Mouse (Mus musculus): Measurements from ENCODE around the gene Esrrg.

The Esrrg gene

GRCm38 (mm10) chr1:188080261-188080875 lies 471.8 kb downstream of the Esrrg start:
- DNase-seq (ENCODE audit: low spot score) = no peak

DNA sequence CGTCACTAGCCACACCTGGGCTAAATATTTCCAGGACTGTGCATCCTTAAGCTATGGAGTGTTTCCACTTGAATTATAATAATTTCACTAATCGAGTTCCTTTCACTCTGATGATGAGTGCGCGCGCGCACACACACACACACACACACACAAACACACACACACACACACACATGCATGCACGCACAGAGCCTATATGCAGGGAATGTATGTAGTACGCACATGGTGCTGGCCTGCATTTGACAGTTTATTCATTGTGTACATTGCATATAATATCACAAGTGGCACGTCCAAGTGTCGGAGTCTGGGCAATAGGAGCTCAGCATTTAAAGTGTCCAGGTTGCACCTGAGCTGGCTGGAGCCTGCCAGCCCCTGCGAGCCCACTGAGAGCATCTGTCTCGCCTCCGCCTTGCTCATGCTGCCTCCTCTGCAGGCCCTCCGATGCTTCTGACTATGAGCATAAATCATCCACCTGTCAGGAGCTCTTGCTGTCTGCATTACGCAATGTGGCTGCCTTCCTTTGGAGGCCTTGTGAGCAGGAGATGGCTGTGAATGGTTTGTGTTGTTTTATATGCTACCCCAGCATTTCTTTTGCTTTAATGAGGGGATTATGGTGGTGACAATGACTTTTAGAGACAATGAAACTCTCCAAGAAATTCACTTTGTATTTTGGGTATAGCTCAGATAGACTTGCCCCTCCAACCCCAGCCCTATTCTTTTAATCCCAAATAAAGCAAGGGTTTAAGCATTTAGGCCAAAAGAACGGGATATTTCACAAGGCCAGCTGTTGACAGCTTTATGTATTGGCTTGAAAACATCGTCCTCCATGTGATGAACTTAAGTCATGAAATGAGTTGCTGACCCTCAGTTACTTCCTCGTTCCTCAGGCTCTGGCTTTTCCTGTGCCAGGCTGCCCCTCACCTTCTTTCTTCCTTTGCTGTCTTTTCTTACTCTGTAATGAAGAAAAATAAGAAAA lies 474.4 kb downstream of the Esrrg start:
- DNase-seq (ENCODE audit: low spot score) = no peak

- no peak for DNase-seq (ENCODE audit: low spot score)
Observed at GRCm38 (mm10) chr1:188085116-188085879, 476.7 kb downstream of the Esrrg start.

- DNase-seq (ENCODE audit: low spot score) = no peak
Observed at GRCm38 (mm10) chr1:188093724-188094123, 485.1 kb downstream of the Esrrg start.

DNA sequence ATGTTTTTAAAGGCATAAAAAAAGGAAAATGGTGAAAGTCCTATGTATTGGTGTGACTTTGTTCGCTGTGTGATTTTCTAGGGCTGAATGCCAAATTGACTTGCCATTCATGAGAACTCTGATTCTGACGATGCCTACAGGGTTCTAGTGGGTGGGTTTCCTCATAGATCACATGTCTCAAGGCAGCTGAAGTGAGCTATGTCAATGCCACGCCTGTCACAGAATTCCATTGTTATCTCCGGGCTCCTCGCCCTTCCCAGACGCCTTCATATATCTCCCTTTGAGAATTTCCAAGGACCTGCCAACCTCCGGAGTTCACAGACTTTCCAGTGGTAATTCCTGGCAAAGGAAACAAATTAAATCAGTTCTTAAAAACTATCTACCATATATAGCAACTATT lies 493.2 kb downstream of the Esrrg start:
- no peak for DNase-seq (ENCODE audit: low spot score)

GRCm38 (mm10) chr1:188103179-188103578 lies 494.6 kb downstream of the Esrrg start:
- DNase-seq (ENCODE audit: low spot score) = no peak

DNA sequence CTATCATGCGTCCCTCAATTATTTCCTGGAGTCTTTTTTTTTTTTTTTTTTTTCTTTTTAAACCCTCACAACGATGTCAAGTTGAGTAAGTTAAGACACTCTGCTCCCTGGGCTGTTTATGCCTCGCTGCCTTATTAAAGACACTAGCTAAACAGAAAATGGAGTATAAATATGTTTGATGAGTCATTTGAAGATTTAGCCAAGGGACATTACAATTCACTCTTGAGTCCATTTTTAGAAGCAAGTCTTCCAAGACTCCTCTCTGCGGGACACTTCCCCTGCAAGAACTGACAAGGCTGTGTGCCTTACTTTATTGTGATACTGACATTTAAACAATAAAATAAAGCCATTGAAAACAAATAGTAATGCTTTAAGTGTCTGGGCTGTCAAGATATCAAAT lies 496.9 kb downstream of the Esrrg start:
- DNase-seq (ENCODE audit: low spot score) = no peak

DNA sequence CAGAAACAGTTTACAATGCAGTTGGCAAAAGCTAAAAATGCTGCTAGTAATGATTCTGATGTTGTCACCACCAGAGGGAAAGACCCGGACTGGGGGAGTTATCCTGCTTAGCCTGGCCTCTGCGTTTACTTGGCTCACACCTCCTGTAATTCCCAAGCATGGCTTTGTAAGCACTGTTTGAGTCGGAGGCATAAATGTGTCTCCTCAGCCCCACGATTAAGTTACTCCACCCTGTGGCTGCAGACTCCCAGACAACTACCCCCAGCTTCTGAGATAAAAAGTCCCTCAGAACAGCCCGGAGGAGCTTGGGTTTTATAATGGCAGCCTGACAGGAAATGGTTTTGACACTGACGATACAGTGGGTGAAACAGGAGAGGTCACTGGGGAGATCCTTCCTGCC lies 499.4 kb downstream of the Esrrg start:
- DNase-seq (ENCODE audit: low spot score) = peak; percentile 1

GRCm38 (mm10) chr1:188111552-188111951 lies 503.0 kb downstream of the Esrrg start:
- no peak for DNase-seq (ENCODE audit: low spot score)

- DNase-seq (ENCODE audit: low spot score) = no peak
Observed at GRCm38 (mm10) chr1:188113240-188113639, 504.6 kb downstream of the Esrrg start.

GRCm38 (mm10) chr1:188118125-188118524 lies 509.5 kb downstream of the Esrrg start:
- peak; percentile 73 for DNase-seq (ENCODE audit: low spot score)

DNA sequence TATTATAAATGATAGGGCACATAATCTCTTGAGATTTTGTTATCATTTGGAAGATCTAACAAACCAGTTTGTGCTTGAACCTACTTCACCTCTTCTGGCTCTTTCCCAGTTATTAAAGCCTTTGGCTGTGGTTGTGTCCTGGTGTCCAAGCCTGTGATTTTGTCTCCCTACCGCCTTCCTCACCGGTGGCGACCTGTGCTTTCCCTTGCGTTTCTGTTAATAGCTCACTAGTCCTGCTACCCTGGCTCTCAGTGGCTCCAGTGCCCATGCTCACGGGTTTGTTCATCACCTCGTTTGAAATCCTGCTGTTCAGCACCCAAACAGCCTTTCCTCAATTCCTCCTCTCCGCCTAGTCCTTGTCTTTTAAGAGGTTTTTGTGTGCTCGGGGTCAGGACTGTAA lies 511.2 kb downstream of the Esrrg start:
- DNase-seq (ENCODE audit: low spot score) = no peak

DNA sequence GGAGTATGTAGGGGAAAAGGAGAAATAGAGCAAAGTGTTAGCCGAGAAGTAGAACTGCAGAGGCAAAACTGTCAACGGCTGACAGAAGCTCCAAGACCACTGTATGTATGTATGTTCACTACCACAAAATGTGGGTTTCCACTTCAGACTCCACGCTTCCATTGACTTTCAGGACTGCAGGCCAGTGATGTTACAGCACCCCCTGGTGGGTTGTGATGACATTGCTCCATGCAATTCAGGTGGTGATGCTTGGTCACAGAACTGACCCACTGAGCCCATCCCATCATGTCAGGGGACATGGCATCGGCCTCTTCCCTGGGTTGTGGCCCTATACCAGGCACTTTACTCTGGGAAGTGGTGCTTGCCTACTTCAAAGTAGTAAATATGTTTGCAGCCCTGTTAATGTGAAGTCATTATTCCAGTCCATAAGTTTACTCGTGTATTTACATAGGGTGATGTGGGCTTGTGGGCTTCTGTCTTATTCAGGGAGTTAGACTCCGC lies 517.0 kb downstream of the Esrrg start:
- DNase-seq (ENCODE audit: low spot score) = no peak

DNA sequence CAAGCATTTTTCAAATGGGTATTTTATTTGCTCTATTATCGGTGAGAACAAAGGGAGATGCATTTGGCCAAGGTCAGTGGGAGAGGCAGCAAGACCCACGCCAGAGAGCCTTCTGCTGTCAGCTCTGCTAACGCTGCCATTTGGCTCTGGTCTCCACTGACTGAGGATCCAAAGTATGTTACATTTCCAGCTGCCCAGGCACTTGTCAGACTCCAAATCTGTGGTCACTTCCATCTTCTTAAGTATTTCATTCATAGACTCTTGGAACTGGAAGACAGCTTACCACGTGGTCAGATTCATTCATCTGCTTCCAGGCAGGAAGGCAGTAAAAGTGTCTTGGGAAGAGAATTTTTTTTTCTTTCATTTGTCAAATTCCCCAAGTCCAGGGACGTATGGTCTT lies 527.5 kb downstream of the Esrrg start:
- no peak for DNase-seq (ENCODE audit: low spot score)

DNA sequence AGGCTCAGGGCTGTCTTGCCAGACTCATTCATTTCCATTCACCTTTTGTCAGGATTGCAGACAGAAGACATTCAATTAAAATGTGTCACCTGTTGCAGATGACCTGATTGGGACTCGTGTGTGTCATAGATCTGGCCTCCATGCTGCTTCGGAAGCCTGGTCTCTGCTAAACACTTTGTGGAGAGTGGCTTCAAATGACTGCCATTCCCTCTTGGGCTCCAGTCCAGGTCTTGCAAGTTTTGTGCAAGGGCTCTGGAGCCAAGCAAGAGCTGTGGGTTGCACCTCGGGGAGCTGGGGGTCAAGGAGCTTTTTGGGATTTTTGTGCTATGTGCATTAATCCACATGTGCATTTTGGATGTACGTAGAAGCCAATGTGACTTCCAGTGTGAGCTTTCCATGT lies 530.9 kb downstream of the Esrrg start:
- DNase-seq (ENCODE audit: low spot score) = no peak

DNA sequence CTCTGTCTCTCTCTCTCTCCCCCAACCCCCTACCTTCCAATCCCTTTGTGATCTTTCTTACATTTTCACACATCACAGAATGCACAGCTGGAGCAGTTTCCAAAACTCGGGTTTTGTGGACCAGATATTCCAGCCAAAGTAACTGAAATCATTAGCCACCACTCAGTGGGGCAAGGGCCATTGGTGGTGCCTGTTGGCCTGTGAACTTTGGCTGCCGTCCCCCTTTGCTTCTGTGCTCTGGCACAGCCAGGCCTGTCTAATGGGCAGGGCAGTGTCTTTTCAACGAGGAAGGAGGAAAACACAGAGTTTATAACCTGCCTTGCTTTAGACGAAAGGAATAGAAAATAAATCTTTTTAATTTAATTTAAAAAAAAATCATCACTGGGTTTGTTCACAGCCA lies 531.6 kb downstream of the Esrrg start:
- DNase-seq (ENCODE audit: low spot score) = no peak

GRCm38 (mm10) chr1:188147381-188148156 lies 539.0 kb downstream of the Esrrg start:
- no peak for DNase-seq (ENCODE audit: low spot score)

GRCm38 (mm10) chr1:188151066-188151465 lies 542.5 kb downstream of the Esrrg start:
- no peak for DNase-seq (ENCODE audit: low spot score)

GRCm38 (mm10) chr1:188152011-188152410 lies 543.4 kb downstream of the Esrrg start:
- no peak for DNase-seq (ENCODE audit: low spot score)

DNA sequence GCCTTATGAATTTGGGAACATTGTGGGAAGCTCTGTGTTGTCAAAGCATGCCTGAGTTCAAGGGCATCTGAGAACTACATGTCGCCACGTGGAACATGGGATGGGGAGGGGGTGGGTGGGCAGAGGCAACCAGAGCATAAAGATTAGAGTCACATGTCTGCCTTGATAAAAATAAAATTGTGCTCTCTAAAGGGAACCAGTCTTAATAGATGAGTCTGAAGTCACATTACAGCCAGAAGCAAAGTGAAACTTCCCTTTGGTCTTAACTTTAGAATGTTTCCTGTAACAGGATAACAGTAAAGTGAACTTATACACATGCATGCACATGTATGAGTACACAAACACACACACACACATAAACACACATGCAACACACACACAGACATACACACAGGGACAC lies 545.1 kb downstream of the Esrrg start:
- DNase-seq (ENCODE audit: low spot score) = no peak

GRCm38 (mm10) chr1:188154466-188155110 lies 546.0 kb downstream of the Esrrg start:
- no peak for DNase-seq (ENCODE audit: low spot score)
